Mouse (Mus musculus): ENCODE measurements around the gene Ccng2.

Gene Ccng2

GRCm38 (mm10) chr5:93263396-93264075 is 3.5 kb upstream of the Ccng2 start:
- DNase-seq (ENCODE audit: extremely low read depth, low read depth) = no peak

GRCm38 (mm10) chr5:93264136-93264700 is 2.8 kb upstream of the Ccng2 start:
- DNase-seq (ENCODE audit: extremely low read depth, low read depth) = no peak

GRCm38 (mm10) chr5:93265164-93265800 is 1.8 kb upstream of the Ccng2 start:
- DNase-seq (ENCODE audit: extremely low read depth, low read depth) = no peak

GRCm38 (mm10) chr5:93265801-93266580 is 1.1 kb upstream of the Ccng2 start:
- no peak for DNase-seq (ENCODE audit: extremely low read depth, low read depth)

- peak; percentile 70 for DNase-seq (ENCODE audit: extremely low read depth, low read depth)
Observed at GRCm38 (mm10) chr5:93267851-93268606, 972 bp downstream of the Ccng2 start.

GRCm38 (mm10) chr5:93270095-93270494 is 3.0 kb downstream of the Ccng2 start:
- no peak for DNase-seq (ENCODE audit: extremely low read depth, low read depth)

- no peak for DNase-seq (ENCODE audit: extremely low read depth, low read depth)
Observed at GRCm38 (mm10) chr5:93270721-93271120, 3.7 kb downstream of the Ccng2 start.

- DNase-seq (ENCODE audit: extremely low read depth, low read depth) = no peak
Observed at GRCm38 (mm10) chr5:93282446-93283107, 15.5 kb downstream of the Ccng2 start.

GRCm38 (mm10) chr5:93283109-93283508 is 16.1 kb downstream of the Ccng2 start:
- no peak for DNase-seq (ENCODE audit: extremely low read depth, low read depth)

GRCm38 (mm10) chr5:93288553-93288952 is 21.5 kb downstream of the Ccng2 start:
- no peak for DNase-seq (ENCODE audit: extremely low read depth, low read depth)

GRCm38 (mm10) chr5:93290282-93290681 is 23.2 kb downstream of the Ccng2 start:
- peak; percentile 55 for DNase-seq (ENCODE audit: extremely low read depth, low read depth)

- no peak for DNase-seq (ENCODE audit: extremely low read depth, low read depth)
Observed at GRCm38 (mm10) chr5:93296341-93296746, 29.3 kb downstream of the Ccng2 start.

GRCm38 (mm10) chr5:93296754-93297153 is 29.7 kb downstream of the Ccng2 start:
- no peak for DNase-seq (ENCODE audit: extremely low read depth, low read depth)

- DNase-seq (ENCODE audit: extremely low read depth, low read depth) = no peak
Observed at GRCm38 (mm10) chr5:93297311-93297710, 30.3 kb downstream of the Ccng2 start.

GRCm38 (mm10) chr5:93305126-93305830 is 38.2 kb downstream of the Ccng2 start:
- no peak for DNase-seq (ENCODE audit: extremely low read depth, low read depth)

- no peak for DNase-seq (ENCODE audit: extremely low read depth, low read depth)
Observed at GRCm38 (mm10) chr5:93308909-93309308, 41.9 kb downstream of the Ccng2 start.

- DNase-seq (ENCODE audit: extremely low read depth, low read depth) = peak; percentile 65
Observed at GRCm38 (mm10) chr5:93323320-93324001, 56.4 kb downstream of the Ccng2 start.
